Mouse (Mus musculus): ENCODE results near the gene Gm10309. TPM values are rescaled to one million over a fixed set of nuclear protein-coding genes. Genes with fewer than 3 reads are reported as not detected.

Gene Gm10309
- total RNA-seq, 4 experiments from 2014 or later = not detected

DNA sequence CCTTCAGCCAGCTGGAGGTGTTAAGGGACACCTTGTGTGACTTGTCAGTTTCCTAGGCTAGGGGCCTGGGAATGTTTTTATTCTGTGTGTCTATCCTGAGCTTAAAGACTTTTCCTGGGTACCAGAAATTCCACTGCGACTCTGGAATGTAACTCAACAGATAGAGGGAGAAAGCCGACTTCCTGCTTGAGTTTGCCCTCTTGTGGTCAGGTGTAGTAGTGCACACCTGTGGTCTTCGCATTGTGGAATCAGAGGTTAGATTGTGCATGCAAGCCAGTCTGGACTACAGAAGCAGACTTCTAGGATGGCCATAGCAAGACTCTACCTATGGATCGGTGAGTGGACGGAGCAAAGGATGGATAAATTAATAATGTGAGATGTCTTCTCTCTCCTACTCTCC lies 33.3 kb downstream of the Gm10309 start:
- DNase-seq (ENCODE audit: low spot score) = no peak

GRCm38 (mm10) chr17:86470160-86470559 lies 34.9 kb downstream of the Gm10309 start:
- DNase-seq (ENCODE audit: low spot score) = no peak

DNA sequence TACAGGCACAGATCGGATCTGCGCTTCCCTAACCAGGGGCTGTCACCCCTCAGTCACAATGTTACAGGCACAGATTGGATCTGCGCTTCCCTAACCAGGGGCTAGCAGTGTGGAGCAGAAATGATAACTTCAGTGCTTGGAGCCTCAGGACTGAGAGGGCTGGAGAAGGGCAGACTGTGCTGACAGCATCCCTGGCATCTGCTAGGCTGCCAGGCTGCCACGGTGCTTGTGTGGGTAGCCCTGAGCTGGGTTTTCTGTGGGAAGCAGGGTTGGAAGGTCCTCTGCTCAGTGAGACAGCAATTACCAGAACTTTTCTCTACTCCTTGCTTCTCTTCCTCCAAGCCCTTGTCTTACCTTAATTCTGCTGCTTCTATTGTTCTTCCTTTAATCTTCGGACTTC lies 37.1 kb downstream of the Gm10309 start:
- no peak for DNase-seq (ENCODE audit: low spot score)

DNA sequence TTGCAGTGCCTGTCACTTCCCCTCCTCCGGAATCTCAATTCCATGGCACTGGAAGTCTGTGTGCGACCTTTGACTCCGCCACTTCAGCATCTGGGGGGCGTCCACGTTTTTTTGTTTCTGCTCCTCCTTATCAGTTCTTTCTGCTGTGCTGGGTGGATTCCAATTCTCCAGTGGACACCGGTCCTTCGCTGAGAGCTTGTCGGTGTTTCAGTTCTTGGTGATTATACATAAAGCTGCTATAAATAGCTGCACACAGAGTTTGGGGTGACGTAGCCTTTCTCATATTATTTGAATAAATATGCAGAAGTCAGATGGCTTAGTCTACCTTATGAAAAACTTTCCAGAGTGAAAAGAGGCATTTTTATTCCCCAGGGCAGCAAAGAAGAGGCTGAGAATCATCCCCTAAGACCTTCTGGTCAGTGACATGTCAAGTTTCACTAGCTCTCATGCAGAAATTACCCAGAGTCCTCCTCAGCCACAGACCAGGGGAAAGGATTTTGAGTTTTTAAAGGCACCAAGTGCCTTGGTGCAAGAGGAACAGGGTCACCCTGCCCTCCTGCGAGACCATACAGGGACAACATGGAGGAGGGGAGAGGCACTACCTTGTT lies 37.6 kb downstream of the Gm10309 start:
- DNase-seq (ENCODE audit: low spot score) = no peak

DNA sequence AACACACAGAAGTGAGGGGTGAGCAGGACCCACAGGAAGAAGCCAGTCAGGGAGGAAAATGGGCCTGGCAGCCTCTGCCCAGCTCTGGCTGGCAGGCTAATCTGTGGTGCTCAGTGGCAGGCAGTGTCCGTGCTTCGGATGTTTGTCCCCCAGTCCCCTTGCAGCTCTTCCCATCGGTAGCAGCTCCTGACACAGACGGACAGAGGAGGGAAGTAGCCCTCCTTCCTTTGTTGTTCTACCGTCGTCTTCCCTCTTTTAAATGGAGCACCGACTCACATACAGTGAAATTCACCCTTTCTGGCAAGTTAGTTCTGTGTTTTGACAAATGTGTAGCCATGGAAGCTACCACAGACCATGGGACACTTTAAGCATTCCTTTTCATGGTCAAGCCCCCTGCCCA lies 38.2 kb downstream of the Gm10309 start:
- DNase-seq (ENCODE audit: low spot score) = no peak

- DNase-seq (ENCODE audit: low spot score) = no peak
Observed at GRCm38 (mm10) chr17:86466412-86466811, 38.6 kb downstream of the Gm10309 start.

DNA sequence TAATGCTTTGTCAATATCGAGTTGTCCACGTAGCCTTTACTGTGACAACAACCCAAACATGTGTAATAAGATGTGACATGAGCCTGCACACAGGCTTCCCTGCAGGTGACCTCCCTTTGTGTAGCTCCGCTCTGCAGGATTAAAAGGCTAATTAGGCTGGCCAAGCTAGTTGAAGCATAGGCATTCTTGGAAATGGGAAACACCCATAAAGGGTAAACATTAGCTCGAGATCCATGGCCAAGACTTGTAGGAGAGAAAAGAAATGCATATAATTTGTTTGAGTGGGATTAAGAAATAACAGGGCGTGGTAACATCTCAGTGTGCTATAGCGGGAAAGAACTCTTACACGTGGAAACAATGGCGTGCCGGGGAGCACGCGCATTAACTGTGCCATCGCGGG lies 39.2 kb downstream of the Gm10309 start:
- no peak for DNase-seq (ENCODE audit: low spot score)

DNA sequence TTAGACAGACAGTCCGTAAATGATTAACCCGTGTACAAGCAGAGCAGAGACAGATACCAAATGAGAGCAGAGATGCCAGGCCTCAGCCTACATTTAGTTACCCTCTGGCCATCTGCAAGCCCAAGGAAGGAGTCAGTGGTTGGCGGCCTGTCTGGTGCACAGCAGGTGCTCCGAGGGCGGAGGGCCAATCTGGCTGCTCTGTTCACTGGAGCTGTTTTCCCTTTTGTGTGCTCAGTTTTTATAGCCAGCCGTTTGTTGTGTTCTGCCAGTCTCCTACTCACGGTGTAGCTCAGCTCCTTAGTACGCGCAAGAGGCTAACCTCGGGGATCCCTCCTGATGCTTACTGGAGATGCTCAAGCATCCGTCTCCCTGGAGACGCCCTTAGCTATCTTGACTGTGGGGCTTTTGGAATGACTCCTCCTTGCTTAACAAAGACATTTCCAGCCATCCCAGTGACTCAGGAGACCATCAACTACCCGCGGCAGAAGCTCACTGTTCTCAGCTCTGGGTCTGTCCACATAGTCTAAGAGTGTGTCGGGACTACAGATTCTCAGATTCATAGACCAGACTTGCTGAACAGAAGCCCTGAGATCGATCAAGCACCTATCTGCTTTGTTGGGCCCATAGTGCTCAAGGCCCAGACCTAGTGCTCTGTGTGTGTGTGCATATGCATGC lies 40.2 kb downstream of the Gm10309 start:
- DNase-seq (ENCODE audit: low spot score) = no peak

DNA sequence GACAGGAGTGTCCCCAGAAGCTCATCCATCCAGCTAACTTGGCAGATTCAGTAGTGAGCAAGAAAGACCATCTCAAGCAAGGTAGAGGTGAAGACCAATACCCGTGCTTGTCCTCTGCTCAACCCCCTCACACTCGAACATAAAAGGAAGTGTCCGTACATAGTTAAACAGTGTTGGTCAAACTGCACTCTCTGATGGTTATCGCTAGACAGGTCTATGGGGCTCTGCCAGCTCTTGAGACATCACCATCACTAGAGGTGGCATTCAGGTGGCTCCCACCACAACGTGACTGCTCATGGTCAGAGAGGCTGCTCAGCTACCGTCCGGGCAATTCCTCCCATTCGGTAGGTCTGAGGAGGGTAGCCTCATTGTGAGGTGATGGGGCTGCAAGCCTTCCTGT lies 40.8 kb downstream of the Gm10309 start:
- DNase-seq (ENCODE audit: low spot score) = no peak

DNA sequence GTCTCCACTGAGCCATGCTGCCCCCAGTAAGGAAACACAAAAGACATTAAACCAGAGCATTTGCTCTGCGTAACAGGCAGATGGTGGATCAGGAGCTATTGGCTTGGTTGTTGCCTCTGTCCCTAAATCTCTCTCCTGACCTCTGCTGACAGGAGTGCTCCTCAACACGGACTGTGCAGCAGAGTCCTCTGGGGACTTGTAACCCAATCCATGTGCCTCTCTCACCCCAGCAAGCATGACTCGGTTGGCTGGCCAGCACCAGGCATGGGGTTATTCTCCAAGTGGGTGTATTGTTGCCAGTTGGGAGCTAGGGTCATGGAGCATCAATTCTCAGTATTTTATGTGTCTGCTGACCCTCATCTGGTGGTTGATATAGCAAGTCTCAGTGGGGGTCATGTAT lies 41.7 kb downstream of the Gm10309 start:
- no peak for DNase-seq (ENCODE audit: low spot score)

- DNase-seq (ENCODE audit: low spot score) = no peak
Observed at GRCm38 (mm10) chr17:86460645-86461430, 44.2 kb downstream of the Gm10309 start.

DNA sequence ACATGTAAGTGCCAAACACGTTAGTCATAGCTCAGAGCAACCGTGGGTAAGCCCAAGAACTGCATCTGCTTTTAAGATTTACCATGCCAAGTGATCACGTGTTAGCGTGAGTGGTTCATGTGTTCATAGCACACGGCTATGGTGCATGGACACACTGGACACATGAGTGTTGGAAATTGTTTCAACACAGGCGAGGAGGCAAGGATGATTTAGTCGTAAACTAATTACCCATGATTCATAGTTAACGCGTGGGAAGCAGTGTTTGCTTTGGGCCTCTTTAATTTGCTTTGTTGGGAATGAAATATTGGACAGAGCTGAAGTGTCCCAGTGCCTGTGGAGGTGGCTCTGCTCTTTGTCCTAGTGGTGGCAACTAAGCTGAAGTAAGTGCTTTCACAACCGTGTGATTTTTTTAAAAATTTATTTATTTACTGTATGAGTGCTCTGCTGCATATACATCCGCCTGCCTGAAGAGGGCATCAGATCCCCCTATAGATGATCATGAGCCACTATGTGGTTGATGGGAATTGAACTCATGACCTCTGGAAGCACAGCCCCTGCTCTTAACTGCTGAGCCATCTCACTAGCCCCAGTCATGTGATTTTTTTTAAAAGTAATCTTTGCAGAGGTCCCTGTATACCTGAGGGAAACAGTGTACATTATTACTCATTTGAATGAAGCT lies 46.6 kb downstream of the Gm10309 start:
- no peak for DNase-seq (ENCODE audit: low spot score)

DNA sequence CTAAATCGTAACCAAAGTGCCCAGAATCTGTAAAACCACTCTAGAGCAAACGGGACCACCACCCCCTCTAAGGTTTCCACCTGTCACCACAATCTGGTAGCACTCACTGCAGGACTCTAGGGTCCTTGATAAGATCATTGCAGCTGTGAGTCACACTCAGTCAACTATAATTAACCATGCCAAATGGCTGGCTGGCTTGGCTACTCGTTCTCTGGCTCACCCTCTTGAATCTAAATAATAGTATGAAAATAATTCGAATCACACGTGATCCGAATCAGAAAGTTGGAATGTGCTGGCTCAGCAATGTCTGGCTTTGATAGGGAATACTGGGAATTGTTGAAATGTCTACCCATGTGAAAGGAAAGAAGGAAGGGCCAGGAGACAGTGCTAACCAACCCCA lies 48.5 kb downstream of the Gm10309 start:
- DNase-seq (ENCODE audit: low spot score) = no peak

- no peak for DNase-seq (ENCODE audit: low spot score)
Observed at GRCm38 (mm10) chr17:86454351-86454706, 50.7 kb downstream of the Gm10309 start.

DNA sequence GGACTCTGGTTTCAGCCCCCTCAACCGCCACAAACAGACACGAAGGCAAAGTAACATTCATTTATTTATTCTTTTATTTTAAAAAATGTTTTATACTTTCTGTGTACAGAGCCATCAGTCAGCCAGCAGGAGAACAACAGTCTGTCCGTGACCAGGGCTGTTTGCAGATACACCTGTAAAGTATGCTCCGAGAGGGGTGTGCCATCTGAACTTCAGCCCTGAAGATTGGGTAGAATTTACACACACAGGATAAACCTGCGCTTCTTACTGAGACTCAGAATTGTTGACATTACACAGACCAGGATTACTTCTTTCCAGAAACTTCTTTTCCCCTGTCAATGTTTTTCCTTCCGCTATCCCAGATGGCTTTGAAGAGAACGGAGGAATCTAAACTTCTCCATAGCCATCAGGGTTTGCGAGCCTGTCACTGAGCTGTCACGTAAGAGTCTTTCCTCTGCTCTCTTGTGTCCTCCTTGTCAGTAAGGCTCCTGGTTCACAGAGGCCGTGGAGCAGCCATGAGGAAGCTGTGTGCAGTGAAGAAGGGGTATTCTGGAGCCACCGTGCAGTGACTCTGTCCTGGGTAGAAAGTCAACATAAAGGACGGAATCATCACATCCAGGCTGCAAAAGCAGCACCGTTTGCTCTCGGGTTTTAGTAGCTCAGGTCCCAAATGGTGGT lies 51.2 kb downstream of the Gm10309 start:
- DNase-seq (ENCODE audit: low spot score) = no peak

GRCm38 (mm10) chr17:86452934-86453333 lies 52.1 kb downstream of the Gm10309 start:
- DNase-seq (ENCODE audit: low spot score) = no peak

Other genes starting within 250 kb of the Gm10309 start
- gene Epas1, start 248.5 kb upstream of the Gm10309 start, total RNA-seq (2022) = 100 to 1,000 TPM; 241 to 287 (median 262) TPM